Mouse (Mus musculus) stomach, postnatal 0 days (tissue): Measurements from ENCODE around the gene Utp4.

ENCODE experiments used
- CTCF ChIP-seq: IDR thresholded peaks from 2 replicates; pipeline ENCODE4 v1.5.1; 2016; ENCODE audit warnings: antibody characterized with exemption, low read depth, mild to moderate bottlenecking, moderate library complexity
- EP300 ChIP-seq: optimal IDR thresholded peaks from 2 replicates; pipeline ENCODE3; 2016; ENCODE audit warnings: antibody characterized with exemption

DNA sequence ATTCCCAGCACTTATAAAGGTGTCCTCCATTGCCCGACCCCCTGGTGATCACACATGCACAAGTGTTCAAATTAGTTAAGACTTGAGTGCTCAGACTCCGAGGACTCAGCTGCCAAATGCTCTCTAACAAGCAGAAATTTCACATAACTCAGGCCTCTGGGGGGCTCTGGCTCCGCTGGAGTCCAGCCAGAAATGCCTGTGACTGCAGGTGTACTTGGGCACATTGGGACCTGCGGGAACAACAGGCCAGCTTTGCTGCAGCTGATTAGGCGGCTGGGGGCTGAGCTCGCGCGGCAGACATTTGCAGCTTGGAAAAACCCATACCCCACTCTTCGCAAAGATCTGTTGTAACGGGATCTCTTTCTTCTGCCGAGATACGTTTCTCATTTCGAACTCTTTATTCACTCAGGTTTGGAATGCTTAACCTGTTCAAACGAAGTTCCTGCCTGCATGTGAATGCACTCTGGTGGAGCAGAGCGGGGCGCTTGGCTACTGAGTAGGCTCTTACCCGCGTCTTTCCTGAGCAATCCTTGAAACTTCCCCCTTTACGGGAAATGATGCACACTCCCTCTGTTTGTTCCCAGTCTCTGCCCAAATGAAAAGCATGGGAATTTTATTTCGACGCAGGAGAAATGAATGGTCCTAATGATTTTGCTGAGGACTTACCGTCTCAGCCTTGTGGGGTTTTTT is 39.1 kb downstream of the Utp4 start:
- TF ChIP-seq CTCF = no peak
- no peak for TF ChIP-seq EP300
